Mouse (Mus musculus): ENCODE data around the gene Gpr4. TPM values are rescaled to one million over a fixed set of nuclear protein-coding genes. Genes with fewer than 3 reads are reported as not detected.

Gene Gpr4
- polyA plus RNA-seq (2012; fragmentation: generic; extraction: Trizol): under 1 TPM; 0.05 to 0.14 TPM

GRCm38 (mm10) chr7:19211996-19212755, at the start of gene Gpr4:
Gene Gpr4, plus strand, starts transcription at chr7:19212538.

GRCm38 (mm10) chr7:19165656-19166423, 46.5 kb upstream of the Gpr4 start, which contains the start of gene Gipr:
Gene Gipr, minus strand, starts transcription at chr7:19166127.

GRCm38 (mm10) chr7:19175708-19176515, 36.4 kb upstream of the Gpr4 start, which contains the start of gene Eml2:
Gene Eml2, plus strand, starts transcription at chr7:19176421.

GRCm38 (mm10) chr7:19227883-19228792, 15.8 kb downstream of the Gpr4 start, which contains the start of gene Opa3:
Gene Opa3, plus strand, starts transcription at chr7:19228334.

GRCm38 (mm10) chr7:19271238-19272172, 59.2 kb downstream of the Gpr4 start, which contains the start of gene Vasp:
Gene Vasp, minus strand, starts transcription at chr7:19271817.

Other genes starting within 250 kb of the Gpr4 start
- not detected for gene Nanos2, start 225.1 kb upstream of the Gpr4 start, polyA plus RNA-seq (2012; fragmentation: generic; extraction: Trizol)
- 10 to 100 TPM; 12.3 to 25.1 TPM for gene Mypop, start 221.3 kb upstream of the Gpr4 start, polyA plus RNA-seq (2012; fragmentation: generic; extraction: Trizol)
- 10 to 100 TPM; 40.5 to 48.4 TPM for gene Irf2bp1, start 208.5 kb upstream of the Gpr4 start, polyA plus RNA-seq (2012; fragmentation: generic; extraction: Trizol)
- under 1 TPM; 0.04 to 0.06 TPM for gene Foxa3, start 189.0 kb upstream of the Gpr4 start, polyA plus RNA-seq (2012; fragmentation: generic; extraction: Trizol)
- 100 to 1,000 TPM in 1 of 2 experiments, 10 to 100 TPM in 1; 85.0 to 109 TPM for gene Sympk, start 188.2 kb upstream of the Gpr4 start, polyA plus RNA-seq (2012; fragmentation: generic; extraction: Trizol)
- under 1 TPM; 0.08 to 0.26 TPM for gene Rsph6a, start 157.8 kb upstream of the Gpr4 start, polyA plus RNA-seq (2012; fragmentation: generic; extraction: Trizol)
- 10 to 100 TPM; 39.5 to 50.7 TPM for gene Dmwd, start 136.3 kb upstream of the Gpr4 start, polyA plus RNA-seq (2012; fragmentation: generic; extraction: Trizol)
- 10 to 100 TPM; 23.1 to 40.3 TPM for gene Dmpk, start 128.7 kb upstream of the Gpr4 start, polyA plus RNA-seq (2012; fragmentation: generic; extraction: Trizol)
- gene Six5, start 117.9 kb upstream of the Gpr4 start, polyA plus RNA-seq (2012; fragmentation: generic; extraction: Trizol): 10 to 100 TPM in 1 of 2 experiments, 1 to 10 TPM in 1; 3.1 to 18.0 TPM
- not detected for gene Gm4969, start 94.2 kb upstream of the Gpr4 start, polyA plus RNA-seq (2012; fragmentation: generic; extraction: Trizol)
- 1 to 10 TPM; 3.9 to 9.2 TPM for gene Fbxo46, start 92.7 kb upstream of the Gpr4 start, polyA plus RNA-seq (2012; fragmentation: generic; extraction: Trizol)
- gene Qpctl, start 63.2 kb upstream of the Gpr4 start, polyA plus RNA-seq (2012; fragmentation: generic; extraction: Trizol): 1 to 10 TPM; 4.7 to 6.0 TPM
- 100 to 1,000 TPM; 214 to 583 TPM for gene Snrpd2, start 62.8 kb upstream of the Gpr4 start, polyA plus RNA-seq (2012; fragmentation: generic; extraction: Trizol)
- under 1 TPM; 0.02 to 0.15 TPM for gene Gipr, start 46.4 kb upstream of the Gpr4 start, polyA plus RNA-seq (2012; fragmentation: generic; extraction: Trizol)
- gene Eml2, start 36.1 kb upstream of the Gpr4 start, polyA plus RNA-seq (2012; fragmentation: generic; extraction: Trizol): under 1 TPM in 1 of 2 experiments, not detected in 1; 0.02 TPM
- gene Opa3, start 15.8 kb downstream of the Gpr4 start, polyA plus RNA-seq (2012; fragmentation: generic; extraction: Trizol): 10 to 100 TPM; 22.3 to 24.0 TPM
- gene Vasp, start 59.3 kb downstream of the Gpr4 start, polyA plus RNA-seq (2012; fragmentation: generic; extraction: Trizol): 10 to 100 TPM; 30.1 to 39.1 TPM
- not detected for gene Ppm1n, start 67.5 kb downstream of the Gpr4 start, polyA plus RNA-seq (2012; fragmentation: generic; extraction: Trizol)
- gene Rtn2, start 70.1 kb downstream of the Gpr4 start, polyA plus RNA-seq (2012; fragmentation: generic; extraction: Trizol): 1 to 10 TPM in 1 of 2 experiments, under 1 TPM in 1; 0.91 to 1.1 TPM
- gene Fosb, start 97.5 kb downstream of the Gpr4 start, polyA plus RNA-seq (2012; fragmentation: generic; extraction: Trizol): 1 to 10 TPM in 1 of 2 experiments, under 1 TPM in 1; 0.29 to 1.1 TPM
- gene Ercc1, start 132.2 kb downstream of the Gpr4 start, polyA plus RNA-seq (2012; fragmentation: generic; extraction: Trizol): 100 to 1,000 TPM in 1 of 2 experiments, 10 to 100 TPM in 1; 85.1 to 272 TPM
- 10 to 100 TPM in 1 of 2 experiments, 1 to 10 TPM in 1; 9.0 to 24.5 TPM for gene Cd3eap, start 146.9 kb downstream of the Gpr4 start, polyA plus RNA-seq (2012; fragmentation: generic; extraction: Trizol)
- gene Ppp1r13l, start 147.2 kb downstream of the Gpr4 start, polyA plus RNA-seq (2012; fragmentation: generic; extraction: Trizol): 1 to 10 TPM; 7.3 to 7.9 TPM
- 10 to 100 TPM in 1 of 2 experiments, 1 to 10 TPM in 1; 6.7 to 12.5 TPM for gene Ercc2, start 169.5 kb downstream of the Gpr4 start, polyA plus RNA-seq (2012; fragmentation: generic; extraction: Trizol)
- gene Klc3, start 191.6 kb downstream of the Gpr4 start, polyA plus RNA-seq (2012; fragmentation: generic; extraction: Trizol): 1 to 10 TPM in 1 of 2 experiments, under 1 TPM in 1; 0.61 to 2.7 TPM
- under 1 TPM in 1 of 2 experiments, not detected in 1; 0.05 TPM for gene Ckm, start 192.2 kb downstream of the Gpr4 start, polyA plus RNA-seq (2012; fragmentation: generic; extraction: Trizol)
- 10 to 100 TPM in 1 of 2 experiments, 1 to 10 TPM in 1; 7.2 to 16.0 TPM for gene Mark4, start 246.3 kb downstream of the Gpr4 start, polyA plus RNA-seq (2012; fragmentation: generic; extraction: Trizol)